Comparison of ENCODE assay signal across 7 mouse cellular contexts in genomic region chr15:83156929-83157666, GRCm38 (mm10). TPM values are rescaled to one million over a fixed set of nuclear protein-coding genes. Genes with fewer than 3 reads are reported as not detected.
DNase-seq lines count a peak whose midpoint lies in the region; ATAC-seq and TF ChIP-seq lines count a peak whose summit lies in the region.

No protein-coding gene starts in this region.

- H3K36me3 ChIP-seq in midbrain, embryonic 14.5 days (ENCODE audit: control insufficient read depth, insufficient read depth, low read length): peaks cover 64% of the 10 kb centered on the region
- H3K36me3 ChIP-seq in midbrain, embryonic 15.5 days (replicated peaks): peaks cover 33% of the 10 kb centered on the region; the same call in 1 of the 2 replicates

- no peak overlapping the region for H3K4me2 ChIP-seq in midbrain, embryonic 14.5 days (ENCODE audit: low read length)
- no peak overlapping the region for H3K4me2 ChIP-seq in midbrain, embryonic 15.5 days

- TF ChIP-seq POLR2A in lung, adult 2 months (IDR thresholded peaks at IDR 0.05; ENCODE audit: borderline replicate concordance, extremely low read depth, low read depth, low read length): peak; percentile 19; the same call in 1 of the 2 replicates

- TF ChIP-seq CTCF in lung, adult 2 months (IDR thresholded peaks at IDR 0.05; ENCODE audit: insufficient read depth, low read length): peak; percentile 86

- peak; percentile 51 for DNase-seq in midbrain, embryonic 14.5 days
- peak; percentile 36 for DNase-seq in T-cell, adult 2 months (ENCODE audit: low spot score)
- DNase-seq in embryo, embryonic 10.5 days (ENCODE audit: low spot score): peak; percentile 71
- peak; percentile 75 to 87 for DNase-seq in heart, postnatal 10 days
- DNase-seq in lung, adult 2 months: peak; percentile 75
- DNase-seq in spleen, postnatal 4 days (ENCODE audit: low spot score in 2 of 2): peak; percentile 65 to 86

- H3K9me3 ChIP-seq in midbrain, embryonic 14.5 days (ENCODE audit: control insufficient read depth, low read length): no peaks in the 10 kb centered on the region
- no peaks in the 10 kb centered on the region for H3K9me3 ChIP-seq in midbrain, embryonic 15.5 days

- ATAC-seq in midbrain, embryonic 14.5 days (ENCODE audit: low FRiP score, low TSS enrichment): no peak
- ATAC-seq in midbrain, embryonic 15.5 days (replicated peaks): no peak

- WGBS in midbrain, embryonic 14.5 days: 71% methylated on average over 11 of the region's 11 CpGs
- 74% methylated on average over 11 of the region's 11 CpGs for WGBS in midbrain, embryonic 15.5 days
- WGBS in lung, adult 2 months: 64% methylated on average over 11 of the region's 11 CpGs

- H3K27me3 ChIP-seq in midbrain, embryonic 14.5 days (ENCODE audit: control insufficient read depth, insufficient read depth, low read length): no peaks in the 10 kb centered on the region
- H3K27me3 ChIP-seq in midbrain, embryonic 15.5 days (replicated peaks): no peaks in the 10 kb centered on the region

- no peaks in the 10 kb centered on the region for H3K4me1 ChIP-seq in midbrain, embryonic 14.5 days (ENCODE audit: control insufficient read depth, insufficient read depth, low read length)
- no peaks in the 10 kb centered on the region for H3K4me1 ChIP-seq in midbrain, embryonic 15.5 days
- H3K4me1 ChIP-seq in lung, adult 2 months (ENCODE audit: control insufficient read depth, insufficient read depth, low read length): no peaks in the 10 kb centered on the region

- H3K9ac ChIP-seq in midbrain, embryonic 14.5 days (replicated peaks; ENCODE audit: low read length): no peak overlapping the region
- H3K9ac ChIP-seq in midbrain, embryonic 15.5 days: no peak overlapping the region

- intact Hi-C loops in heart, postnatal 10 days (cut with DNase I): loop anchor here (1.0 to 5.0 kb wide), 4 partner anchors 15 to 360 kb away; partner anchors contain the start of gene Cyb5r3

- no peak overlapping the region for H3K4me3 ChIP-seq in midbrain, embryonic 14.5 days (replicated peaks; ENCODE audit: low read depth, low read length)
- no peak overlapping the region for H3K4me3 ChIP-seq in midbrain, embryonic 15.5 days
- H3K4me3 ChIP-seq in lung, adult 2 months (replicated peaks; ENCODE audit: extremely low read depth, low read depth, low read length): no peak overlapping the region

- no peak overlapping the region for H3K27ac ChIP-seq in midbrain, embryonic 14.5 days (replicated peaks; ENCODE audit: low read depth, low read length)
- no peak overlapping the region for H3K27ac ChIP-seq in midbrain, embryonic 15.5 days

RNA-seq across cellular contexts. Expression of gene Poldip3, which starts 7.9 kb away (rescaled TPM):
- 148 and 174 TPM in 2 replicates for polyA plus RNA-seq in midbrain, embryonic 14.5 days (2014; fragmentation: Nextera tagmentation; extraction: Ambion mirVana)
- polyA plus RNA-seq in midbrain, embryonic 15.5 days (2015; fragmentation: Nextera tagmentation; extraction: Ambion mirVana): 154 and 158 TPM in 2 replicates
- total RNA-seq in heart, postnatal 10 days (2021): 10 to 100 TPM; 45.7 to 47.3 TPM
- polyA plus RNA-seq in lung, adult 2 months (2012; rRNA removed): 46.5 and 55.8 TPM in 2 replicates

RNA-seq across cellular contexts. Expression of gene Cyb5r3, which starts 15.3 kb away (rescaled TPM):
- 89.7 and 107 TPM in 2 replicates for polyA plus RNA-seq in midbrain, embryonic 14.5 days (2014; fragmentation: Nextera tagmentation; extraction: Ambion mirVana)
- 122 TPM in 2 replicates for polyA plus RNA-seq in midbrain, embryonic 15.5 days (2015; fragmentation: Nextera tagmentation; extraction: Ambion mirVana)
- 100 to 1,000 TPM; 133 to 136 TPM for total RNA-seq in heart, postnatal 10 days (2021)
- 438 and 440 TPM in 2 replicates for polyA plus RNA-seq in lung, adult 2 months (2012; rRNA removed)

RNA-seq across cellular contexts. Expression of gene Rrp7a, which starts 34.5 kb away (rescaled TPM):
- polyA plus RNA-seq in midbrain, embryonic 14.5 days (2014; fragmentation: Nextera tagmentation; extraction: Ambion mirVana): 57.0 and 62.3 TPM in 2 replicates
- polyA plus RNA-seq in midbrain, embryonic 15.5 days (2015; fragmentation: Nextera tagmentation; extraction: Ambion mirVana): 83.5 and 86.8 TPM in 2 replicates
- total RNA-seq in heart, postnatal 10 days (2021): 10 to 100 TPM; 37.3 to 46.2 TPM
- 82.1 and 85.3 TPM in 2 replicates for polyA plus RNA-seq in lung, adult 2 months (2012; rRNA removed)
